Mouse (Mus musculus) Muller cell, postnatal 12 days (primary cell): ENCODE data around the gene Gm10309.
A peak's percentile ranks its signal among the peaks of the same experiment; 100 is the strongest.
"Not testable (repeated sequence)": the region's sequence is repeated elsewhere in the genome, so short reads cannot be mapped to it uniquely, and the experiment has no call there.

Experiments used
- DNase-seq: peaks from one replicate; pipeline ENCODE4 v3.0.0-alpha.2; 2015; ENCODE audit errors: inconsistent ontology term

Gene Gm10309

DNA sequence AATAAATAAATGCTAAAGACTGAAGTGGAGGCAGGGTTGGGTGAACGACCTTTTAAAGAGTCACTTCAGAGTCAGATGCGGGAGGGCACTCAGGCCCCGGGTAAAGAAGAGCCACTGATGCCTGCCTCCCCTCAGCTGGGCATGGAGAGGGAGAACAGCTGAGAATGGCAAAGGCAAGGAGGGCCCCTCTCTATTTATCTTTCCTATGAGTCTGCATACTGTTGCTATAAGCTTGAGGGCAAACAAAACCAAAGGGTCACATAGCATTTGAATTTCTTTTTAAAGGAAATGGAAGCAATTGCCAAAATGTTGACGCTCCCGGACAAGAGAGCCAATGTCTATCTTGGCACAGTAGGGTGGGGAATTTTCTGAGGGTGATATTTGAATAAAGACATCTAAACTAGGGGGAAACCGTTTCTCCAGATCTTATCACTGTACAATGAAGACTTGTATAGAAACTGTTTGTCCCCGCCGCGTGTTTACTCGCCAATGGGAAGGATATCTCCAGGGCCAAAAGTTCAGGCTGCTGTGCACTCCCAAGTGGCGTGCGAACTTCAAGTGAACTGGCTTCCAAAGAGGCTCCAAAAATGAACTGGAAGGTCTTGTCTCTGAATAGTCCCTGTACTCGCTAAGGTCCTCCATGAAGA lies 10.1 kb upstream of the Gm10309 start:
- no peak for DNase-seq

DNA sequence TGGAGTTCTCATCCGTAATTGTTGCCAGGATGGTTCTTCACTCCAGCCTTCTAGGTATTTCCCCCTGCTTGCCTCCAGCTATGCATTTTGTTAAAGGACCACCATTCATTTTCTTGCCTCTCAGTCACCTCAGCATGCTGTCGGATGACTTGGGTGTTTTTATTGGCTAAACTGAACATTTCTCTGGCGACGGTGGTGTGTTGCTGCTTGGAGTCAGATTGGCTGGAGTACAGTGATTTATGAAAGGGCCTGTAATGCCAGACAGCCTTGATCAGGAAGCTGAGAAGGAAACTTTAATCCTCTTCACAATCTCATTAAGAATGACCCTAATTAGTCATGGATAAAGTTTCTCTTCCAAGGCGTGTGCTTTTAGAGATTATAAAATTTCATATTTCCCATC lies 4.8 kb upstream of the Gm10309 start:
- DNase-seq: no peak

DNA sequence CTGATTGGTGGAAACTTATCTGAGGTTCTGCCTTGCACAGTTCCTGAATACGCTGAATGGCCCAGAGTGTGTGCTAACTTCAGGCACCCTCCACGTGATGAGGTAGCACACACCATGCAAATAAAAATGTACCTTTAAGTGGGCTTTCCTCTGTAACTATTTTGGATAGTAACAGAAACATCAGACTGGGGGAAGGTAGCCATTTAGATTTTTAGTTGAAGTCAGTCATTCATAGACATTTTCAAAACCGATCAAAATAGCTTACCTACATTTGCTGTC lies 3.1 kb upstream of the Gm10309 start:
- DNase-seq: no peak

DNA sequence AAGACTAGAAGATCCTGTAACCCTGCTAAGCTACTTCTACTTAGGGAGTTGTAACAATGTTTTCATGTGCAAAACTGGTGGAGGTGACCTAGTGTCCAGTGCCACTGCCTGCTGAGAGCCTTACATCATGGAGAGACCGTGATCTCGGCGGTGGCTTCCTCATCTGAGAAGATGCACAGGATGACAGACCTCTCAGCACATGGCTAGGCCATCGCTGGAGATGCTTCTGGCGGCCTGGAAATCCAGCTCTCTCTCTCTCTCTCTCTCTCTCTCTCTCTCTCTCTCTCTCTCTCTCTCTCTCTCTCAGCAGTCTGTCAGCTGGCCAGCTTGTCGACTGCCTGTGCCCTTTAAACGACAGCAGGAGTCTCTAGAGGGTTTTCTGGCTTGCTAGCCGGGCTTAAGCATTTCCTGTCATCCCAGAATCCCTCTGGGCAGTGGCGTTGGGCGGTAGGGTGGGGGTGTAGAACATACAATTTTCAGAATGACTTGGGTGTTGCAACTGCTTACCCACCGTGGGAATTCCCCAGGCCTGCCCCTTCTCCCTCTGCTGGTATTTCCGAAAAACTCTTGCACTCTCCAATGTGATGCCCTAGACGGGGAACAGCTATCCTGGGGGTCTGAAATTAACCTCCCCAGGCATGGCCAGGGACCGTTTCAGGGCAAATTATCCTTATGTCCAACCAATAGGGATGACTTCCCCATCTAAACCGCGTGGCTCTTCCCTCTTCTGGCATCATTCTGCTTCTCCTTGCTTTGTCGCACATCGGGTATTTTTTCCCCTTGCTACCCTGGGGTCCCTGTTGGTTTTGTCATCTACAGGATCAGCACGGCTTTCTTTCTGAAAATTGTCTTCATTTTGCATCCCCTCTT lies 2.5 kb upstream of the Gm10309 start:
- peak; percentile 7 for DNase-seq

DNA sequence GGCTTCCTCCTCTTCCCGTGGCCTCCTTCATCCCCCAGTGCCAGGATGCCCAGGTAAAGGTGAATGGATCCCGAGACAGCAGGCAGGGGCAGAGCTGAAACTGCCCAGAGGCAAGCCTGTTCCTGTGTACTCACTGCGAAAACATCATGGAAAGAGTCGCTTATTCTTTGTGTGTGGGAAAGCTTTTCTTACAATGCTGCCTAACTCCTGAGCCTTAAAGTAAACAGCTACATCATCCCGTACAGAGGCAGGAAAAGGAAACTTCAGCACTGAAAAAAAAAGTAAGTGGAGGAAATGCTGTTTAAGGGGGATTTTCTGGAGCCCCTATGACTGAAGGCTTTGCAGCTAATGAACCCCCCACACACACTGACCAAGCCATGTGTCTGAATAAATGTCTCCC lies 1.8 kb upstream of the Gm10309 start:
- no peak for DNase-seq

DNA sequence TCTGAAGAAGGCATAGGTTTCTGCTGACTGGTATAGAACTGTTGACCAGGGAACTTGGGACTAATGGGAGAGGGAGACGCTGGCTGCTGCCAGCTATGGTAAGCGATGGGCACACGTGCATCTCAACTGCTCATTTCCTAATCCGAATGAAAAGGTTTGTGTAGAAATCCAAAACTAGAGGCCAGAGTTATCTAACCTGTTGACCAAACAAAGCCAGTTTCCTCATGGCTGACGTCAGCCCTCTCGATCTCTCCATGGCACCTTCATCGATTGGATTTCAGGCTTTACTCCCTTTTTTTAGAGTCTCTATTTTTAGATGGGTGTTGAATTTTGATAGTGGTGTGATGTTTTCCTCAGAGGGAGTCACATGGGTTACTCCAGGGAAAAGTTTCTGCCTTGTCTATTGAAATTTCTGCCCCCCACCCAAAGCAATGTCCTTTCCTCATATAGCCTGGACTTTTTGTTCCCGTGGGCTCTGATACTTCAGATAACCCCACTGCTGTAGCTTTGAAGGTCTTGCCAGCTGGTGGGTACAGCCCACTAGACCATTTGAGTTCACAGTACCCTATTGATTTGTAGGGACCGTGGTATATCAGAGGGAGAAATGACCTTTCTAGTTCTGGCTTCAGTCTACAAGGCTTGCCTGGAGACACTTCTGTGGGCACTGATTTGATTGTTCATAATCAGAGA lies 1.7 kb downstream of the Gm10309 start:
- DNase-seq: no peak

DNA sequence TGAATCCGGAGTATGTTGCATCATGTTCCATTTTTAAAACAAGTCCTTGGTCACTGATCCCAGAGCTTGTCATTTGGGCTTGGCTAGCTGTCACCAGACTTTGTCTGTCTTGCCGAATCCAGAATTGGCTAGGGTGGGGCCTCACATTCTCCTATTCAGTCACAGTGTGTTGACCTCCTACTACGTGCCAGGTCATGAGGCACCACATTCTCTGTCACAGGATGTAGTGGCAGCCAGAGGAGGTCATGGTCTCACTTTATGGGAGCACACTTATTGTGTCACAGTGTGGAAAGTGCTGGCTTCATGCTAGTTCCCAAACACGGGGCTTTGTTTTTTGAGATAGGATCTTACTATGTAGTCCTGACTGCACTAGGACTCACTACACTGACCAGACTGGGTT lies 3.6 kb downstream of the Gm10309 start:
- DNase-seq: no peak

DNA sequence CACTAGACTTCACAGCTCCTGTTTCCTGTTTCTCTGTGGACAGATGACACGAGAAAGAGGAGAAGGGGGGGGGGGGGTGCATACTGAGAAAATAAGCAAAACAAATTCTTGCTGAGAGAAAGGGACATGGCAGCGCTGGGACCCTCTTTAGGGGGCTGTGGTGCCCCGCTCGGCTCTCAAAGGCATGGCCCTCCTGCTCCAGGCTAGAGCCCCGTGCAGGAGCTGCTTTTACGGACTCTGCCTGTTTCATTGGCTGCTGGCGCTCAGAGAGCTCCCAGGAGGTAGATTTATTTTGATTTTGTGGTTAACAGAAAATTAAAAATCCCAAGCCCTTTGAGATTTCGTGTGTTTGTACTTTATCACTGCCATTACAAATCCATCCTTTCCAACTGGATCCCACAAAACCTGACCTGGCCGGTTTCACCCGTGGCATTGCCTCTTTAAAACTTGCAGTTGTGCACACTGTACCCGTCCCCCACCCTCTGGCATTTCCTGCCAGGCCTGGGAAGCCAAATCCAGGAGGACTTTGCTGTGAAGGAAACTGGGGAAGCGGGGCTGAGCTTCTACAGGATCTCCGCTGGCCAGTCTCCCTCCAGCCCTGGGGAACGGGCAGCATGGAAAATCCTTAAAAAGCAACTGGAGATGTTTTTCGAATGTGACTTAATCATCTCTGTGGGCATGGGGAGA lies 5.5 kb downstream of the Gm10309 start:
- no peak for DNase-seq

DNA sequence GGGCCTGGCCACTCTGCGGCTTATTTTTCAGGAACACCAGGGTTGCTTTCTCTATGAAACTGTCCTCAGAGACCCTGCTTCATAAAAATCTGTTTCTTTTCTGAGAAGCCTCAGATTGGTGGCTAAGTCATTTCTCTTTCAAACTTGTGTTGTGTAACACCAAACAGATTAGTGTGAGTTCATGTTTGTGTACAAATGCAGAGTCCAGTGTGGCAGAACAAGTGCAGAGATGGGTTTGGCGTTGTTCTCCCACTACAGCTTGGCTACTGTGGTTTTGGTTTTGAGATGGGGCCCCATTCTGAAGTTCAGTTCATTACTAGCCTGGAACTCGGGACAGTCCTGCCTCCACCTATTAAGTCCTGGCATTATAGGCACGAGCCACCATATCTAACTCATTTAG lies 7.7 kb downstream of the Gm10309 start:
- no peak for DNase-seq

DNA sequence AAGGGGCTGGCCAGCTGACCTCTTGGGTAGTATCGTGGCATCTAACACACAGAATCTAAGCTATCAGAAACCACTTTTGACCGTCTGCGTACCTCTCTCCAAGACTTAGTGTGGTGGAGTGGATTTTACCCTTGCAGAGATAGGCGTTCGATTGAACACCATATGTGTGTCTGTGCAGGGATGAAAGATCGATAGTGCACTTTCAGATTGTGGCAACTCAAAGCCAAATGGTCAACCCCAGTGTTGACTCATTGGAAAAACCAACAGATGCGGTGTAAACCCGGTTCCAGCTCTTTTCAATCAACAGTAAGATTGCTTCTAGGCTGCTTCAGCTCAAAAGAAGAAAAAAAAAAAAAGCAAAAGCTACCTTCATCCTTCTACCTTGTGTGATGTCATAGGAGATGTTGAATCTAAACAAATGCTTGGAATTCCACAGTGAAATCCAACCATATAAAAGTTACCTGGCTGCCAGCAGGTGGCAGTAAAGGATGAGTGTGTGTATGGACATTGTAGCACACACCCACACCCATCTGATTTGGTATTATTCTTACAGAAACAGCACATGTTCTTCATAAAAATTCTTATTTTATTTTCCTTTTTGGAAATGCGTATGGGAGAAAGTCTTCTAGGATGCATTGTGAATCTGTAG lies 8.8 kb downstream of the Gm10309 start:
- peak; percentile 36 for DNase-seq

DNA sequence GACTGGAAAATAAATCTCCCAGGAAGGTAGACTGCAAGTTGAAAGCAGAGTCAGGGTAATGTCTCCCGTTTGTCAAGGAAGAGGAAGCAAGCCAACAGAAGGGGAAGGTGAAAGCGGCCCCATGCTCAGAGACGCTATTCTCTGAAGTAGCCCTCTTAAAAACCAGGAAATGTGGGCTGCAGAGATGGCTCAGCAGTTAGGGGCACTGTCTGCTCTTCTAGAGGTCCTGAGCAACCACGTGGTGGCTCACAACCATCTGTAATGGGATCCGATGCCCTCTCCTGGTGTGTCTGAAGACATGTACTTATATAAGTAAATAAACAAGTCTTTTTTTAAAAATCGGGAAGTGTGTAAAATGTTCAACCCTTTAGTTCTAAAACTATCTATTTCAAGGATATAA lies 10.1 kb downstream of the Gm10309 start:
- no peak for DNase-seq

DNA sequence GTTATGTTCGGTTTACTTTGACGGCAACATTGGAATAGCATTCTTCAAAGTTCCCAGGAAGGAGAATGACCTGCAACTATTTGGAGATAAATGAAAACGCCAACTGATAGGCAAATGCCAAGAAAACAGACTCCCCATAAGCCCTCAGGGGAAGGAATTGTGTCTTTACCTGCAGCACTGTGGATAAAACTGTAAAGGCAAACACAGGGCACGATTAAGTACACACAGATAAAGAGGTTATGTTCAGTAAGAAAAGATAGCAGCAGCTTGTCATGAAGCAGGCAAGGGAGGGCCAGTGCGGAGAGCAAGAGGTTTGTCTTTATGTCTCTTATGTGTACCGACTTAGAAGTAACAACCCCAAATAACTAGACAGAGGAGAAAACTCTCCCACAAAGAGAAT lies 10.5 kb downstream of the Gm10309 start:
- DNase-seq: no peak

DNA sequence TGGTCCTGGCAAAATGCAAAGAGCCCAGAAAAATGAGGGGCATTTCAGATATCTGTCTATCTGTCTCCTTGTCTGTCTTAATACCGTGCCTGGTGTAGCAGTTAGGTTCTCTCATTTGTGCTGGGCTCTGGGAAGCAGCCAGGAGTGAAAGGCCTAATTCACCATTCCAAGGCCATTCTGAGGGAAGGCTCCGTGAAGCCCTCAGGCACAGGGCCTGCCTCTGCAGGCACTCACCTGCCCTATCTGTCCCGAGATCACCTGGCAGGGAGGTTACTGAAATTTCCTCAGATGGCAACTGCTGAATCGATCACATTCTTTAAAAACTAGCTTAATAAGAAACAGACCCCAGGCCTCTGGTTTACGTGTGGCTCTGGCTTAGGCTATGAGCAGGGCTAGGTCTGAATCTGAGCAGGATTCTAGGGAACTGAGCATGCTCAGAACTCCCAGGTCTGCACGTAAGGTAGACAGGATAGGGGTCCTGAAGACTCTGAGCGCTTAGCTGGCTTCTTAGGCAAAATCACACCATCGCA lies 11.1 kb downstream of the Gm10309 start:
- no peak for DNase-seq

DNA sequence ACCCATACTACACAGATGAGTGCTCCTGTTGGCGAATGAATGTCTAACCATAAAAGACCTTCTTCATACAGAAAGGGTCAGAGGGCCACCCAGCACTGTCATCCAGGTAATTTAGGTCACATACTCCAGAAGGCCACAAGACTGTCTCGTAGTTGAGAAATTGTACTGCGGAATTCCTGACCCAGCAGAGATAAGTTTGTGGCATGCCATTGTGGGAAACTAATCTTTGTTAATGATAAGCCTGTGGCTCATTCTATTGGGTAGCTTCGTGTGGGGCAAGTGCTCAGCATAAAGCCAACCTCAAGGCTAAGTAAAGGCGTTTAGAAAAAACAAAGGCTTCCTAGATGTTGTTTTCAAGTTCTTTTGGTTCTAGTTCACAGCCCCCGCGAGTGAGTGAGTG lies 12.7 kb downstream of the Gm10309 start:
- DNase-seq: no peak

DNA sequence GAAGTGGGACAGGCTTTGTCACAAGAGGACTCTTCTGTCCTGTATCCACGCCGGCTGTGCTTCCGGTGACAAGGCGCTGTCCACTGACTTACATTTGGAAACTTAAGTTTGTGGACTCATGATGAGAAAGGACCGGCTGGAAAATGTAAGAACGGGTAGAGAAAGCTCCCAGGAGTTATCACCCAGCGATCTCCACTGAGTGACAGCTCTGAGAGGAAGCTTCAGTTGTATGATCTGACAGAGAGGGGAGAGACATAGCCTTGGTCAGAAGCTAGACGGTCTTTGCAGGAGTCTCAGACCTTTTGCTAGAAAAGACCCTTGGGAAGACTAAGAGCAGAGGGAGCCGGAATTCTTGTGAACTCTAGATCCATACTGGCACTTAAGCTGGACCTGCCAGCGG lies 15.2 kb downstream of the Gm10309 start:
- DNase-seq: no peak

DNA sequence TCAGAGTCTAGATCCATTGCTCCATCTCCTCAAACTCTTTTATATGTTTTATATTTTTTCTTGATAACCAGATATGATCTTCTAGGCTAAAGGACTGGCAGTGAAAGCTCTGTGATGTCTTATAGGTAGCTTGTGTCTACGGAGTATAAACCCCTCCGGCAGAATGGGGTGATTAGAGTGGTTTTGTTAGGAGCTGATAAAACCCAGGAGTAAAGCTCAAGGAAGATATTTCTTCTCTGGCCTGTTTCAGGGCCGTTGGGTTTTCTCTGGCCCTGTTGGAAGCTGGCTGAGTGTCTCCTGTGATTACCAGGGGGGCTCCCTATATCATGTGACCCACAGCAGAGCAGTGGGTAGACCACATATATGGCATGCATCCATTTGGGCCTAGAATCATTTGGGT lies 17.6 kb downstream of the Gm10309 start:
- no peak for DNase-seq

DNA sequence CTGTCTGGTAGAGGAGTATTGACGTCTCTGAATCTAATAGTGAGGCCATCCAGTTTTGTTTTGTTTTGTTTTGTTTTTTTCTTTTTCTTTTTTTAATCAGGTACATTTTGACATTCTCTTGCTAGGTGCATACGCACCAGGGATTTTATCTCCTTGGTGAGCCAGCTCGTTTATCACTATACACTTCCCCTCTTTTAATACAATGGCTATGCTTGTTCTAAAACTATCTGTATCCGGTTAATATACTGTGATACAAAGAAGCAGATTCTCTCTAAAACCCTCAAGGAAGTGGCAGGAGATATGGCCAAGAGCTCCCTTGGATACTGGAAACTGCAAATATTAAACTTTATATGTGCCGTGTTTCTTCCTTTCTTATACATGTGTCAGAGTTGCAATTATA lies 18.4 kb downstream of the Gm10309 start:
- no peak for DNase-seq

DNA sequence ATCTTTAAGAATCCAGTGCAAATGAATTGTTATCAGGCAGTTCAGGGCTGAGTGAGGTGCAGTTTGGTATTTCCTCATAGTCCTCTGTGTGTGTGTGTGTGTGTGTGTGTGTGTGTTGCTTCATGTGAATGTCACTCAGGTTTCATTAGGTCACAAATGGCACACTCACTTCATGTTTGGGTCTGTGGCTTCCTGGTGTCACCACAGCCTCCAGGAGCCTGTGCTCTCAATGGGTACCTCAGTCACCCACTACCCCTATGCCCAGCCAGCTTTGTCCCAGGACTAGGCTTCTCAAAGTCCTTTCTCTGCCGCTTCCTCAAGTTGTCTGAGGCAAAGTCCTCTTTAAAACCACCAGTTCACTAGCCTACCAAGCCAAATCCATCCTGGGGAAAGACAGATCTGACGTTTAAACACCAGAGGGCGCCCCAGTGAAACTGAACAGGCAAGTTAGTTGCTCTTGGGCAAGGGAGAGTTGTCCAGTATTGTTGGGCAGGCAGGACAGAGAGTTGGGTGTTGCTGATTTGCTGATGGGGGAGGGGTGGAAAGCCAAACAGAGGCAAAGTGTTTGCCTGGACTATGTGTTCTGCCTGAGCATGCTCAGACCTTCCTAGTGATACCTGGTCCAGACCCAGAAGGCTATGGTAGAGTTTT lies 20.8 kb downstream of the Gm10309 start:
- peak; percentile 69 for DNase-seq

DNA sequence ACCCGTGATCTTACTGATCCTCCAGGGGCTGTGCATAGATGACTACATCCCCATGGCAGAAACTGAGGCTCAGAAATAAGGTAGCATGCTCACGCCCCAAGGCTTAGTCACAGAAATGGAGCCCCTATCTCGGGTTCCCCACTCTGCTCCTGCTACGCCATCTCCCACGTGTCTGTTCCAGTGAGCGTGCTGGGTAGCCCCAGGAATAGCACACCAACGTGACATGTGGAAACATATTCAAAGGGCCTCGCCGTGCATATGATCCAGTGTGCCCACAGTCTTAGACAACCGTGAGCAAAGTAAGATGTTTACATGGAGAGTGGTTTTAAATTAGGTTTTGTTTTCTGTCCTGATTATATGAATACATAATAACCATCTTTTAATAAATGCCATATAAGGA lies 22.4 kb downstream of the Gm10309 start:
- no peak for DNase-seq

DNA sequence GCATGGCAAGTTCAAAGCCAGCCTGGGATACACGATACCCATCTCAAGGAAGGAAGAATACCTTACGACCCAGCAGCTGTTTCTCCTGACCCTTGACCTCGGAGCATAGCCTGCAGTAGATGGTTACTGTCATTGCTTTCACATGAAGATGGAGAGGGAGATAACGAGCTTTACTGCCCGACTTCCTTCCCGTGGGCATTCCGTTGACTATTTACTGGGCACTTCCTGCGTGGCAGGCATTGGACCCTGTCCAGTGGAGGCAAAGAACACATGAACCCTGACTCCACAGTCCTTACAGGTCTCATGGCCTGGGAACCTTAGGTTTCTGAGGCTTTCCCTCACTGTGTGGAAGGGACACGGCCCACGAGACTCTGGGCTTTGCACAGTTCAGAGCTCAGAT lies 25.6 kb downstream of the Gm10309 start:
- no peak for DNase-seq

DNA sequence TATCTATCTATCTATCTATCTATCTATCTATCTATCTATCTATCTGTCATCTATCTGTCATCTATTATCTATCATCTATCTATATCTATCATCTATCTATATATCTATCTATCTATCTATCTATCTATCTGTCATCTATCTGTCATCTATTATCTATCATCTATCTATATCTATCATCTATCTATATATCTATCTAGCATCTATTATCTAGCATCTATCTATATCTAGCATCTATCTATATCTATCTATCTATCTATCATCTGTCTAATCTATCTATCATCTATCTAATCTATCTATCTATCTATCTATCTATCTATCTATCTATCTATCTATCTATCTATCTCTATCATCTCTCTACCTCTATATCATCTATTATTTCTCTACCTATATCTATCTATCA lies 27.6 kb downstream of the Gm10309 start:
- not testable (repeated sequence) for DNase-seq
